9 mouse cellular contexts compared by ENCODE assay signal in the genomic region with DNA sequence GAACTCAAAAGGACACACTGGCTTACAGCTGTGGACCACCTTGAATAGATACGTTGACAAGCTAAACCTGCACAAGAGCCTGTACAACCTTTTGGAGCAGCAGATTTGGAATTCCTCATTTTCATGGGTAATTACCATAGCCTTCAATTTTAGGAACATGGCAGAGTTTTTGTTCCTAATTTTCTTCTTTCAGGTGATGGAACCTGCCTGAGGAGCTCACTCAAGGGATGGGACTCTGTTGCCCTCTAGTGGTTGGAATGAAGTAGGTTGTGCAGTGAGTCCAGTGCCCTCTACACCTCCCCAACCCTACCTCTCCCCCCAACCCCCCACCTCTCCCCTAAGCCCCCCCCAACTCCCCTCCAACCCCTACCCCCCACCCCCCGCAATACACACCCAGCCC.
DNase-seq lines count a peak whose midpoint lies in the region; ATAC-seq and TF ChIP-seq lines count a peak whose summit lies in the region.
"Had no signal": no experiment of that assay in that cellular context is flagged by ENCODE, and none has a peak within 500 bp of the region (broad histone marks: within the 10 kb centered on the region; RNA-seq: fewer than 3 reads in every experiment).

No protein-coding gene starts in this region.

- no peak for DNase-seq in heart, postnatal 0 days (ENCODE audit: low spot score)
- no peak for DNase-seq in heart, embryonic 10.5 days (ENCODE audit: low spot score)
- peak; percentile 2 for DNase-seq in 3T3-L1 (ENCODE audit: low read depth, low spot score)
- peak; percentile 7 for DNase-seq in NIH3T3 (ENCODE audit: low read depth)
- peak; percentile 1 for DNase-seq in hindlimb bud, embryonic 11.5 days (ENCODE audit: extremely low spot score, low read depth, low spot score)
- peak; percentile 14 for DNase-seq in thymus, postnatal 4 days
- DNase-seq in natural killer cell, adult 2 months (ENCODE audit: low spot score in 2 of 2) = no peak

- H3K9me3 ChIP-seq in heart, postnatal 0 days (replicated peaks; ENCODE audit: control insufficient read depth, low read length) = no peaks in the 10 kb centered on the region
- H3K9me3 ChIP-seq in heart, embryonic 10.5 days = no peaks in the 10 kb centered on the region
- no peaks in the 10 kb centered on the region for H3K9me3 ChIP-seq in heart, embryonic 11.5 days (replicated peaks; ENCODE audit: control insufficient read depth, low read length)
- H3K9me3 ChIP-seq: embryonic facial prominence, embryonic 15.5 days had no signal

- H3K4me1 ChIP-seq in heart, postnatal 0 days (ENCODE audit: control insufficient read depth, insufficient read depth) = no peaks in the 10 kb centered on the region
- H3K4me1 ChIP-seq in heart, embryonic 10.5 days = no peaks in the 10 kb centered on the region
- H3K4me1 ChIP-seq in heart, embryonic 11.5 days (ENCODE audit: control insufficient read depth, insufficient read depth, low read length) = no peaks in the 10 kb centered on the region
- H3K4me1 ChIP-seq: embryonic facial prominence, embryonic 15.5 days had no signal

- TF ChIP-seq CTCF in heart, postnatal 0 days (IDR thresholded peaks at IDR 0.05; ENCODE audit: low read depth) = peak; percentile 57

- WGBS in heart, postnatal 0 days = 63% methylated on average over 2 of the region's 2 CpGs
- 60% methylated on average over 2 of the region's 2 CpGs for WGBS in heart, embryonic 10.5 days
- 56% methylated on average over 2 of the region's 2 CpGs for WGBS in heart, embryonic 11.5 days (ENCODE audit: insufficient replicate concordance)

- TF ChIP-seq EP300 in heart, postnatal 0 days (IDR thresholded peaks at IDR 0.05; ENCODE audit: low read depth) = no peak

- no peak overlapping the region for H3K9ac ChIP-seq in heart, postnatal 0 days (replicated peaks; ENCODE audit: low read depth, low read length)
- no peak overlapping the region for H3K9ac ChIP-seq in heart, embryonic 11.5 days (ENCODE audit: low read depth, low read length)
- H3K9ac ChIP-seq: embryonic facial prominence, embryonic 15.5 days had no signal

- no peaks in the 10 kb centered on the region for H3K27me3 ChIP-seq in heart, postnatal 0 days (ENCODE audit: control insufficient read depth, insufficient read depth, low read length)
- H3K27me3 ChIP-seq in heart, embryonic 10.5 days (ENCODE audit: insufficient read depth, poor library complexity, severe bottlenecking) = no peaks in the 10 kb centered on the region
- H3K27me3 ChIP-seq in heart, embryonic 11.5 days (ENCODE audit: control insufficient read depth, insufficient read depth, low read length) = no peaks in the 10 kb centered on the region
- H3K27me3 ChIP-seq: embryonic facial prominence, embryonic 15.5 days had no signal

- H3K36me3 ChIP-seq in heart, postnatal 0 days (replicated peaks; ENCODE audit: control insufficient read depth, insufficient read depth, low read length) = no peaks in the 10 kb centered on the region
- no peaks in the 10 kb centered on the region for H3K36me3 ChIP-seq in heart, embryonic 10.5 days
- no peaks in the 10 kb centered on the region for H3K36me3 ChIP-seq in heart, embryonic 11.5 days (ENCODE audit: control insufficient read depth, insufficient read depth, low read length)
- H3K36me3 ChIP-seq: embryonic facial prominence, embryonic 15.5 days had no signal

- no peak overlapping the region for H3K4me3 ChIP-seq in heart, postnatal 0 days (ENCODE audit: low read depth, low read length)
- no peak overlapping the region for H3K4me3 ChIP-seq in heart, embryonic 10.5 days
- H3K4me3 ChIP-seq in heart, embryonic 11.5 days (ENCODE audit: low read depth, low read length) = no peak overlapping the region
- H3K4me3 ChIP-seq: embryonic facial prominence, embryonic 15.5 days had no signal

- no peak overlapping the region for H3K27ac ChIP-seq in heart, postnatal 0 days (ENCODE audit: low read depth)
- no peak overlapping the region for H3K27ac ChIP-seq in heart, embryonic 10.5 days
- H3K27ac ChIP-seq in heart, embryonic 11.5 days (ENCODE audit: low read depth, low read length) = no peak overlapping the region
- H3K27ac ChIP-seq: embryonic facial prominence, embryonic 15.5 days had no signal

- H3K4me2 ChIP-seq in heart, postnatal 0 days (ENCODE audit: low read depth, low read length) = no peak overlapping the region
- no peak overlapping the region for H3K4me2 ChIP-seq in heart, embryonic 11.5 days
- H3K4me2 ChIP-seq: embryonic facial prominence, embryonic 15.5 days had no signal

- no peak for ATAC-seq in heart, postnatal 0 days (ENCODE audit: insufficient read depth, low read depth)
- ATAC-seq in heart, embryonic 11.5 days (replicated peaks; ENCODE audit: insufficient number of reproducible peaks, low FRiP score, low TSS enrichment) = no peak

Comparison
In these comparisons a context has a peak if more than half of its experiments do, and no peak if none do; other contexts are left out.
1. DNase-seq: peak in 3T3-L1 (single experiment), NIH3T3 (single experiment), hindlimb bud, embryonic 11.5 days (single experiment) and thymus, postnatal 4 days (single experiment); none in heart, postnatal 0 days (single experiment), heart, embryonic 10.5 days (single experiment) and natural killer cell, adult 2 months (0 of 2).